8 mouse cellular contexts compared by ENCODE assay signal in genomic region chrX:38565176-38565542, GRCm38 (mm10). TPM values are rescaled to one million over a fixed set of nuclear protein-coding genes. Genes with fewer than 3 reads are reported as not detected.
DNase-seq lines count a peak whose midpoint lies in the region; ATAC-seq and TF ChIP-seq lines count a peak whose summit lies in the region.

No protein-coding gene starts in this region.

- no peaks in the 10 kb centered on the region for H3K4me1 ChIP-seq in lung, postnatal 0 days (ENCODE audit: insufficient read depth, low read depth, low read length)
- H3K4me1 ChIP-seq in forebrain, embryonic 10.5 days = 0 out of 2 replicates have a peak, but pooled peaks cover 4% of the 10 kb centered on the region
- H3K4me1 ChIP-seq in limb, embryonic 11.5 days (ENCODE audit: control insufficient read depth, insufficient read depth, low read length) = no peaks in the 10 kb centered on the region
- H3K4me1 ChIP-seq in neural tube, embryonic 15.5 days = 0 out of 2 replicates have a peak, but pooled peaks cover 2% of the 10 kb centered on the region

- TF ChIP-seq CTCF in lung, postnatal 0 days (IDR thresholded peaks at IDR 0.05) = no peak

- TF ChIP-seq EP300 in lung, postnatal 0 days (IDR thresholded peaks at IDR 0.05) = no peak

- no peaks in the 10 kb centered on the region for H3K27me3 ChIP-seq in lung, postnatal 0 days (replicated peaks; ENCODE audit: insufficient read depth, low read length)
- H3K27me3 ChIP-seq in forebrain, embryonic 10.5 days (ENCODE audit: poor library complexity, severe bottlenecking) = no peaks in the 10 kb centered on the region
- H3K27me3 ChIP-seq in limb, embryonic 11.5 days (ENCODE audit: control insufficient read depth, insufficient read depth, low read length) = no peaks in the 10 kb centered on the region
- no peaks in the 10 kb centered on the region for H3K27me3 ChIP-seq in neural tube, embryonic 15.5 days (replicated peaks)

- no peaks in the 10 kb centered on the region for H3K36me3 ChIP-seq in lung, postnatal 0 days (ENCODE audit: insufficient read depth, low read length)
- peaks cover 13% of the 10 kb centered on the region for H3K36me3 ChIP-seq in forebrain, embryonic 10.5 days (replicated peaks)
- H3K36me3 ChIP-seq in limb, embryonic 11.5 days (ENCODE audit: control insufficient read depth, insufficient read depth, low read length) = no peaks in the 10 kb centered on the region
- H3K36me3 ChIP-seq in neural tube, embryonic 15.5 days = no peaks in the 10 kb centered on the region

- DNase-seq in lung, postnatal 0 days (ENCODE audit: low spot score) = no peak
- DNase-seq in lung, adult 18-20 months = no peak
- DNase-seq in forebrain, embryonic 10.5 days (ENCODE audit: extremely low spot score, low spot score) = no peak
- no peak for DNase-seq in limb, embryonic 11.5 days (ENCODE audit: low spot score)
- DNase-seq in adrenal gland, postnatal 10 days = no peak
- no peak for DNase-seq in cerebellum, postnatal 10 days

- H3K4me2 ChIP-seq in lung, postnatal 0 days (replicated peaks; ENCODE audit: low read depth, low read length) = peak overlapping the region; percentile 51
- H3K4me2 ChIP-seq in limb, embryonic 11.5 days (ENCODE audit: low read depth, severe bottlenecking) = peak overlapping the region; percentile 38
- peak overlapping the region; percentile 52 for H3K4me2 ChIP-seq in neural tube, embryonic 15.5 days

- 0 out of 2 replicates have a peak overlapping the region, but pooled peaks have one; percentile 8 for H3K9ac ChIP-seq in lung, postnatal 0 days (replicated peaks; ENCODE audit: low read depth)
- H3K9ac ChIP-seq in limb, embryonic 11.5 days (ENCODE audit: low read length) = peak overlapping the region; percentile 54
- H3K9ac ChIP-seq in neural tube, embryonic 15.5 days (replicated peaks) = peak overlapping the region; percentile 60; the same call in 1 of the 2 replicates

- no peak for ATAC-seq in lung, postnatal 0 days
- no peak for ATAC-seq in limb, embryonic 11.5 days (ENCODE audit: insufficient number of reproducible peaks, low FRiP score, low TSS enrichment, low read depth)
- ATAC-seq in neural tube, embryonic 15.5 days (ENCODE audit: low FRiP score) = no peak
- ATAC-seq in activated CD4-positive, CD25-positive, alpha-beta regulatory T cell, adult 4 months = no peak

- 4% methylated on average over 8 of the region's 8 CpGs for WGBS in lung, postnatal 0 days
- 10% methylated on average over 8 of the region's 8 CpGs for WGBS in forebrain, embryonic 10.5 days
- 17% methylated on average over 8 of the region's 8 CpGs for WGBS in limb, embryonic 11.5 days
- 20% methylated on average over 8 of the region's 8 CpGs for WGBS in neural tube, embryonic 15.5 days

- no peaks in the 10 kb centered on the region for H3K9me3 ChIP-seq in lung, postnatal 0 days (ENCODE audit: low read length)
- H3K9me3 ChIP-seq in forebrain, embryonic 10.5 days = no peaks in the 10 kb centered on the region
- no peaks in the 10 kb centered on the region for H3K9me3 ChIP-seq in limb, embryonic 11.5 days (ENCODE audit: control insufficient read depth, low read length)
- no peaks in the 10 kb centered on the region for H3K9me3 ChIP-seq in neural tube, embryonic 15.5 days (replicated peaks)

- H3K4me3 ChIP-seq in lung, postnatal 0 days (ENCODE audit: low read depth, low read length) = peak overlapping the region; percentile 51
- H3K4me3 ChIP-seq in forebrain, embryonic 10.5 days = peak overlapping the region; percentile 60
- peak overlapping the region; percentile 25 for H3K4me3 ChIP-seq in limb, embryonic 11.5 days (ENCODE audit: low read depth, low read length)
- peak overlapping the region; percentile 57 for H3K4me3 ChIP-seq in neural tube, embryonic 15.5 days (replicated peaks)

- H3K27ac ChIP-seq in lung, postnatal 0 days (ENCODE audit: low read length) = peak overlapping the region; percentile 79
- H3K27ac ChIP-seq in forebrain, embryonic 10.5 days = peak overlapping the region; percentile 95
- H3K27ac ChIP-seq in limb, embryonic 11.5 days (replicated peaks; ENCODE audit: low read depth, low read length) = peak overlapping the region; percentile 62; the same call in 1 of the 2 replicates
- peak overlapping the region; percentile 95 for H3K27ac ChIP-seq in neural tube, embryonic 15.5 days (replicated peaks)

RNA-seq across cellular contexts. Expression of gene Cul4b, which starts 10.8 kb away (rescaled TPM):
- polyA plus RNA-seq in lung, postnatal 0 days (2015; fragmentation: Nextera tagmentation; extraction: Ambion mirVana) = 11.4 and 13.6 TPM in 2 replicates
- 47.8 and 52.4 TPM in 2 replicates for polyA plus RNA-seq in forebrain, embryonic 10.5 days (2016; fragmentation: Nextera tagmentation; extraction: Ambion mirVana)
- polyA plus RNA-seq in limb, embryonic 11.5 days (2014; fragmentation: Nextera tagmentation; extraction: Ambion mirVana) = 63.0 and 63.6 TPM in 2 replicates
- polyA plus RNA-seq in neural tube, embryonic 15.5 days (2015; fragmentation: Nextera tagmentation; extraction: Ambion mirVana) = 15.6 and 18.7 TPM in 2 replicates
- total RNA-seq in adrenal gland, postnatal 10 days (2021) = 10 to 100 TPM; 34.4 to 36.7 TPM
- 10 to 100 TPM; 27.8 to 38.4 TPM for polyA plus RNA-seq in activated CD4-positive, CD25-positive, alpha-beta regulatory T cell, adult 4 months (2017; shearing (Covaris generic))

RNA-seq across cellular contexts. Expression of gene Mcts1, which starts 35.2 kb away (rescaled TPM):
- 80.1 and 81.4 TPM in 2 replicates for polyA plus RNA-seq in lung, postnatal 0 days (2015; fragmentation: Nextera tagmentation; extraction: Ambion mirVana)
- 73.2 and 76.0 TPM in 2 replicates for polyA plus RNA-seq in forebrain, embryonic 10.5 days (2016; fragmentation: Nextera tagmentation; extraction: Ambion mirVana)
- polyA plus RNA-seq in limb, embryonic 11.5 days (2014; fragmentation: Nextera tagmentation; extraction: Ambion mirVana) = 71.2 and 83.2 TPM in 2 replicates
- polyA plus RNA-seq in neural tube, embryonic 15.5 days (2015; fragmentation: Nextera tagmentation; extraction: Ambion mirVana) = 187 and 223 TPM in 2 replicates
- 10 to 100 TPM; 87.5 to 93.6 TPM for total RNA-seq in adrenal gland, postnatal 10 days (2021)
- 100 to 1,000 TPM; 124 to 127 TPM for polyA plus RNA-seq in activated CD4-positive, CD25-positive, alpha-beta regulatory T cell, adult 4 months (2017; shearing (Covaris generic))

Comparison
In these comparisons a context has a peak if more than half of its experiments do, and no peak if none do; other contexts are left out.
1. H3K9ac ChIP-seq: peak in every context shown above with its lines; median percentile 60 in neural tube, embryonic 15.5 days; 54 in limb, embryonic 11.5 days; 8 in lung, postnatal 0 days.